ENCODE assay signal across 7 mouse cellular contexts in genomic region chr7:141468522-141469211, GRCm38 (mm10). TPM values are rescaled to one million over a fixed set of nuclear protein-coding genes. Genes with fewer than 3 reads are reported as not detected.
DNase-seq lines count a peak whose midpoint lies in the region; ATAC-seq and TF ChIP-seq lines count a peak whose summit lies in the region.

No protein-coding gene starts in this region.

- TF ChIP-seq CTCF in E14TG2a.4 (conservative IDR thresholded peaks at IDR 0.05; ENCODE audit: low read length), result peak; percentile 22; the same call in 1 of the 2 replicates
- TF ChIP-seq CTCF in lung, embryonic 14.5 days (IDR thresholded peaks at IDR 0.05; ENCODE audit: low read depth), result peak; percentile 60

- H3K27me3 ChIP-seq in E14TG2a.4 (ENCODE audit: insufficient read depth, low read length), result peaks cover 28% of the 10 kb centered on the region
- peaks cover 28% of the 10 kb centered on the region for H3K27me3 ChIP-seq in lung, embryonic 14.5 days (ENCODE audit: insufficient read depth, low read length)
- peaks cover 20% of the 10 kb centered on the region for H3K27me3 ChIP-seq in neural tube, embryonic 14.5 days (ENCODE audit: control insufficient read depth, insufficient read depth, low read length)

- 5% methylated on average over 8 of the region's 8 CpGs for WGBS in lung, embryonic 14.5 days
- WGBS in neural tube, embryonic 14.5 days, result 11% methylated on average over 8 of the region's 8 CpGs

- peak overlapping the region; percentile 95 for H3K4me2 ChIP-seq in lung, embryonic 14.5 days
- H3K4me2 ChIP-seq in neural tube, embryonic 14.5 days (ENCODE audit: low read depth, low read length), result peak overlapping the region; percentile 60

- peak overlapping the region; percentile 93 for H3K27ac ChIP-seq in lung, embryonic 14.5 days (ENCODE audit: low read depth)
- peak overlapping the region; percentile 81 for H3K27ac ChIP-seq in neural tube, embryonic 14.5 days (ENCODE audit: low read depth, low read length)

- peak overlapping the region; percentile 84 for H3K9ac ChIP-seq in lung, embryonic 14.5 days
- peak overlapping the region; percentile 84 for H3K9ac ChIP-seq in neural tube, embryonic 14.5 days (replicated peaks; ENCODE audit: low read depth, low read length)

- ATAC-seq in lung, embryonic 14.5 days (ENCODE audit: insufficient read depth), result peak; percentile 77
- peak; percentile 81 for ATAC-seq in neural tube, embryonic 14.5 days (ENCODE audit: low read depth)

- peak; percentile 95 for DNase-seq in R1 (ENCODE audit: low read depth, low spot score)
- peak; percentile 88 for DNase-seq in embryo, embryonic 10.5 days (ENCODE audit: low spot score)
- DNase-seq in heart, adult 9 months (ENCODE audit: low spot score in 2 of 2), result peak; percentile 86 to 88
- peak; percentile 71 to 75 for DNase-seq in kidney, adult 8-10 months
- DNase-seq in lung, embryonic 14.5 days, result peak; percentile 87

- peaks cover 95% of the 10 kb centered on the region for H3K4me1 ChIP-seq in E14TG2a.4 (replicated peaks; ENCODE audit: low read depth, low read length)
- peaks cover 29% of the 10 kb centered on the region for H3K4me1 ChIP-seq in lung, embryonic 14.5 days (ENCODE audit: insufficient read depth)
- peaks cover 23% of the 10 kb centered on the region for H3K4me1 ChIP-seq in neural tube, embryonic 14.5 days (ENCODE audit: control insufficient read depth, insufficient read depth, low read length)

- H3K36me3 ChIP-seq in E14TG2a.4 (ENCODE audit: insufficient read depth, low read length), result peaks cover 47% of the 10 kb centered on the region
- peaks cover 39% of the 10 kb centered on the region for H3K36me3 ChIP-seq in lung, embryonic 14.5 days (ENCODE audit: insufficient read depth)
- H3K36me3 ChIP-seq in neural tube, embryonic 14.5 days (ENCODE audit: control insufficient read depth, insufficient read depth, low read length), result peaks cover 17% of the 10 kb centered on the region

- H3K9me3 ChIP-seq in E14TG2a.4 (ENCODE audit: low read length), result no peaks in the 10 kb centered on the region
- no peaks in the 10 kb centered on the region for H3K9me3 ChIP-seq in lung, embryonic 14.5 days (ENCODE audit: low read depth, low read length)
- no peaks in the 10 kb centered on the region for H3K9me3 ChIP-seq in neural tube, embryonic 14.5 days (ENCODE audit: control insufficient read depth, low read length)

- peak overlapping the region; percentile 93 for H3K4me3 ChIP-seq in E14TG2a.4 (replicated peaks; ENCODE audit: low read length)
- H3K4me3 ChIP-seq in lung, embryonic 14.5 days (ENCODE audit: low read depth, low read length), result peak overlapping the region; percentile 76
- peak overlapping the region; percentile 59 for H3K4me3 ChIP-seq in neural tube, embryonic 14.5 days (ENCODE audit: low read depth, low read length)

RNA-seq across cellular contexts. Expression of gene Cd151, which starts 1.5 kb away (rescaled TPM):
- polyA plus RNA-seq in lung, embryonic 14.5 days (2014; fragmentation: Nextera tagmentation; extraction: Ambion mirVana), result 69.8 and 79.1 TPM in 2 replicates
- 43.3 and 49.6 TPM in 2 replicates for polyA plus RNA-seq in neural tube, embryonic 14.5 days (2014; fragmentation: Nextera tagmentation; extraction: Ambion mirVana)

RNA-seq across cellular contexts. Expression of gene Polr2l, which starts 6.3 kb away (rescaled TPM):
- polyA plus RNA-seq in lung, embryonic 14.5 days (2014; fragmentation: Nextera tagmentation; extraction: Ambion mirVana), result 71.2 and 74.3 TPM in 2 replicates
- 74.0 and 87.3 TPM in 2 replicates for polyA plus RNA-seq in neural tube, embryonic 14.5 days (2014; fragmentation: Nextera tagmentation; extraction: Ambion mirVana)

RNA-seq across cellular contexts. Expression of gene Tspan4, which starts 6.4 kb away (rescaled TPM):
- 95.5 and 100.0 TPM in 2 replicates for polyA plus RNA-seq in lung, embryonic 14.5 days (2014; fragmentation: Nextera tagmentation; extraction: Ambion mirVana)
- 55.7 and 63.3 TPM in 2 replicates for polyA plus RNA-seq in neural tube, embryonic 14.5 days (2014; fragmentation: Nextera tagmentation; extraction: Ambion mirVana)

RNA-seq across cellular contexts. Expression of gene Cracr2b, which starts 7.8 kb away (rescaled TPM):
- 15.1 and 18.9 TPM in 2 replicates for polyA plus RNA-seq in lung, embryonic 14.5 days (2014; fragmentation: Nextera tagmentation; extraction: Ambion mirVana)
- polyA plus RNA-seq in neural tube, embryonic 14.5 days (2014; fragmentation: Nextera tagmentation; extraction: Ambion mirVana), result 3.6 and 6.6 TPM in 2 replicates

RNA-seq across cellular contexts. Expression of gene Pnpla2, which starts 13.7 kb away (rescaled TPM):
- polyA plus RNA-seq in lung, embryonic 14.5 days (2014; fragmentation: Nextera tagmentation; extraction: Ambion mirVana), result 26.1 and 26.3 TPM in 2 replicates
- 14.0 and 14.7 TPM in 2 replicates for polyA plus RNA-seq in neural tube, embryonic 14.5 days (2014; fragmentation: Nextera tagmentation; extraction: Ambion mirVana)

Comparison
In these comparisons a context has a peak if more than half of its experiments do, and no peak if none do; other contexts are left out.
1. Peak in every context shown above with its lines: DNase-seq, ATAC-seq, H3K4me3 ChIP-seq and H3K27ac ChIP-seq.